Mouse (Mus musculus): Measurements from ENCODE around the gene Mecom.

The Mecom gene

GRCm38 (mm10) chr3:30513314-30513997 lies 34.4 kb downstream of the Mecom start:
- no peak for DNase-seq

GRCm38 (mm10) chr3:30512459-30513030 lies 35.3 kb downstream of the Mecom start:
- DNase-seq, result no peak

GRCm38 (mm10) chr3:30511796-30512195 lies 36.0 kb downstream of the Mecom start:
- DNase-seq, result no peak

GRCm38 (mm10) chr3:30511062-30511640 lies 36.7 kb downstream of the Mecom start:
- no peak for DNase-seq

GRCm38 (mm10) chr3:30510646-30511045 lies 37.2 kb downstream of the Mecom start:
- DNase-seq, result no peak

GRCm38 (mm10) chr3:30510105-30510504 lies 37.7 kb downstream of the Mecom start:
- no peak for DNase-seq

GRCm38 (mm10) chr3:30508930-30509910 lies 38.6 kb downstream of the Mecom start:
- no peak for DNase-seq

GRCm38 (mm10) chr3:30508296-30508929 lies 39.4 kb downstream of the Mecom start:
- no peak for DNase-seq

GRCm38 (mm10) chr3:30507576-30508295 lies 40.1 kb downstream of the Mecom start:
- DNase-seq, result no peak

- DNase-seq, result no peak
Observed at GRCm38 (mm10) chr3:30507028-30507575, 40.7 kb downstream of the Mecom start.

GRCm38 (mm10) chr3:30506329-30507027 lies 41.3 kb downstream of the Mecom start:
- DNase-seq, result no peak

- no peak for DNase-seq
Observed at GRCm38 (mm10) chr3:30505741-30506251, 42.0 kb downstream of the Mecom start.

- DNase-seq, result no peak
Observed at GRCm38 (mm10) chr3:30504561-30504960, 43.2 kb downstream of the Mecom start.

- no peak for DNase-seq
Observed at GRCm38 (mm10) chr3:30503821-30504220, 44.0 kb downstream of the Mecom start.

- DNase-seq, result no peak
Observed at GRCm38 (mm10) chr3:30498202-30498828, 49.5 kb downstream of the Mecom start.

GRCm38 (mm10) chr3:30494371-30494770 lies 53.4 kb downstream of the Mecom start:
- no peak for DNase-seq

- no peak for DNase-seq
Observed at GRCm38 (mm10) chr3:30488808-30489207, 59.0 kb downstream of the Mecom start.

- DNase-seq, result no peak
Observed at GRCm38 (mm10) chr3:30486422-30486821, 61.4 kb downstream of the Mecom start.

- no peak for DNase-seq
Observed at GRCm38 (mm10) chr3:30483006-30483684, 64.7 kb downstream of the Mecom start.

GRCm38 (mm10) chr3:30481682-30482081 lies 66.1 kb downstream of the Mecom start:
- no peak for DNase-seq

Measured in layer of hippocampus, adult 9-11 months (tissue).